Mouse (Mus musculus) heart, embryonic 10.5 days (tissue): ENCODE results near the gene Cul1. TPM values are rescaled to one million over a fixed set of nuclear protein-coding genes. Genes with fewer than 3 reads are reported as not detected.

Experiments used
- polyA plus RNA-seq: library from polyadenylated mRNA; unstranded; fragments of >200 nt; fragmentation: Nextera tagmentation; extraction: Ambion mirVana; gene quantifications from 2 replicates; pipeline ENCODE4 v1.2.1, GENCODE M21; 2016

Cul1 gene
- polyA plus RNA-seq, 1 experiment from 2014 or later = 157 TPM

Other genes starting within 250 kb of the Cul1 start
- 68.1 and 111 TPM in 2 replicates for gene Ezh2, start 141.9 kb downstream of the Cul1 start, polyA plus RNA-seq